Mouse (Mus musculus) hindbrain, embryonic 10.5 days (tissue): Measurements from ENCODE around the gene Ppp1r12c. TPM values are rescaled to one million over a fixed set of nuclear protein-coding genes. Genes with fewer than 3 reads are reported as not detected.

Experiments used
- DNase-seq: peaks from one replicate; pipeline ENCODE4 v3.0.0-alpha.2; 2017; ENCODE audit warnings: low spot score
- H3K27ac ChIP-seq: fragments of 300-500 bp; sonication (generic); 2 replicates; pipeline ENCODE4 v1.5.1; 2016; ENCODE audit warnings: mild to moderate bottlenecking, moderate library complexity
- H3K27me3 ChIP-seq: fragments of 300-500 bp; sonication (generic); 2 replicates; pipeline ENCODE4 v1.6.1; 2016; ENCODE audit warnings: mild to moderate bottlenecking; ENCODE audit not compliant: poor library complexity, insufficient read depth, severe bottlenecking
- H3K36me3 ChIP-seq: fragments of 300-500 bp; sonication (generic); 2 replicates; pipeline ENCODE4 v1.6.1; 2016; ENCODE audit warnings: mild to moderate bottlenecking, moderate library complexity
- H3K4me1 ChIP-seq: fragments of 300-500 bp; sonication (generic); replicated peaks from 2 replicates; pipeline ENCODE4 v1.6.1; 2016; ENCODE audit warnings: mild to moderate bottlenecking
- H3K4me3 ChIP-seq: fragments of 300-500 bp; sonication (generic); 2 replicates; pipeline ENCODE4 v1.5.1; 2016; ENCODE audit warnings: mild to moderate bottlenecking, moderate library complexity
- H3K9me3 ChIP-seq: fragments of 300-500 bp; sonication (generic); 2 replicates; pipeline ENCODE4 v1.6.1; 2016; ENCODE audit warnings: mild to moderate bottlenecking, moderate library complexity
- WGBS: fragments of 180-500 bp; shearing (Covaris S2); methylation state at CpG from one replicate; pipeline ENCODE4 v1.1.7; 2016; 5-methylcytosine and 5-hydroxymethylcytosine counted together
- polyA plus RNA-seq: library from polyadenylated mRNA; unstranded; fragments of >200 nt; fragmentation: Nextera tagmentation; extraction: Ambion mirVana; gene quantifications from 2 replicates; pipeline ENCODE4 v1.2.1, GENCODE M21; 2016

The Ppp1r12c gene
- polyA plus RNA-seq, 1 experiment from 2014 or later, result 45.8 TPM

DNA sequence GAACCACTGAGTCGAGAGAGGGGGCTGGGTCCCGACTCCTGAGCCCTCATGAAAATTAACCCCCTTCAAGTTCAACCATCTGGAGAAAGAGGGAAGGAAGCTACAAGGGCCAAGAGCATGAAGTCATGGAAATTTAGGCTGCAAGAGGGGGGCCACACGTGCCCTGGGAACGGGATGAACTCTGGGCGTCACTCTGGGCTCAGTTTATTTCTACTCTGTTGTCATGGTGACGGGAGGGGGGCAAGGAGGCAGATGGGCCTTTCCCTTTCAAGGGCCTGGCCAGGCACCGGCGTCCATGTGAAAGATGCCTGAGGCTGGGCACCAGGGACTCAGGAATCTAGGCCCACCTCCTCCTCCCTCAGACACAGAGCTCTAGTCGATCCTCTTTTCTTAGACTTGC lies 3.2 kb downstream of the Ppp1r12c start:
- H3K4me3 ChIP-seq, result peak overlapping the region; percentile 21
- H3K27me3 ChIP-seq, result no peaks in the 10 kb centered on the region
- no peaks in the 10 kb centered on the region for H3K9me3 ChIP-seq
- peak; percentile 67 for DNase-seq
- H3K36me3 ChIP-seq, result peaks cover 52% of the 10 kb centered on the region
- peak overlapping the region; percentile 40; the same call in 1 of the 2 replicates for H3K27ac ChIP-seq
- WGBS, result 31% methylated on average over 9 of the region's 9 CpGs
- H3K4me1 ChIP-seq, result peaks cover 45% of the 10 kb centered on the region

DNA sequence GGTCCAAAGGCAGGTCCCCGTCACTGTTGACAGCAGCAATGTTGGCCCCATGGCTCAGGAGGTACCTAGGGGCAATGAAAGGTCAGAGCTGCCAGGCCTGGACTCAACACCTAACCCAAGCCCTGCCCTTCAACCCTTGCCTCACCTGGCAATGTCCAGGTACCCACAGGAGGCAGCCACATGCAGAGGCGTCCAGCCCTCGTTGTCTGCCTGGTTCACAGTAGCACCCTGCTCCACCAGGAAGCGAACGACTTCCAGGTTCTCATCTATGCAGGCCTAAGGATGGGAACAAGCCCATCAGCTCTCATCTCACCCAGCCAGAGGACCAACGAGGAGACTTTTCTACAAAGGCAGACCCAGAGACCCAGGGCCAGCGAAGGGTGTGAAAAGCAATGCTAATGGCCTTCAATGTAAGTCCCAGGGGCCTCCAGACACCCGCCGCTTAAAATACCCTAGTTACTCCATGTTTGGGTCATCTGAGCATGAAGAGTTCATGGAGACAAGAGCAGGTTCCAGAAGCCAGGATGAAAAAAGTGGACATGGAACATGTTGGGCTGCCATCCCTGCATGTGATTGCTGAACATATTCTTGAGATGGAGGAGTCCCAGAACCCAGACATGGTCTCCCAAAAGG lies 4.1 kb downstream of the Ppp1r12c start:
- Histone ChIP-seq H3K36me3 (peaks cover 61% of the 10 kb centered on the region), H3K27ac (no peak overlapping the region), H3K4me1 (peaks cover 41% of the 10 kb centered on the region), H3K4me3 (no peak overlapping the region), H3K27me3 (no peaks in the 10 kb centered on the region), H3K9me3 (no peaks in the 10 kb centered on the region)
- DNase-seq, result no peak
- WGBS, result 93% methylated on average over 9 of the region's 9 CpGs

DNA sequence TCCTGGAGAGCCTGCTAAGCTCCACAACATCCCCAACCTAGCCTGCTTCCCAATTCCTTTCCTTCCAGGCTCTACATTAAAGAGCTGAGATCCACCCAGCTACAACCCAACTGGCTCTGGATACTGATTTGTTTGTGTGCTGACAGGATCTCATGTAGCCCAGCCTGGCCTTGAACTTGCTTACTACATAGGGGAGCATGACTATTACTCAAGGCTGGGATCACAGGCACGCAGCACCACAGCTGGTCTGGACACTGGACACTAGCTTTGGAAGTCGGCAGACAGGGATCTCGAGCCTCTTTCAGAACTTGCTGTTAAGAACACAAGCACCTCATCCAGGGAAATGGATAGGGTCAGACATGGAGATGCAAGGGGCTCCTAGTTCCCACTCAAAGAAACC lies 5.0 kb downstream of the Ppp1r12c start:
- H3K27me3 ChIP-seq, result no peaks in the 10 kb centered on the region
- WGBS, result 96% methylated on average over 3 of the region's 3 CpGs
- no peaks in the 10 kb centered on the region for H3K9me3 ChIP-seq
- DNase-seq, result no peak
- H3K4me1 ChIP-seq, result peaks cover 40% of the 10 kb centered on the region
- no peak overlapping the region for H3K4me3 ChIP-seq
- peaks cover 70% of the 10 kb centered on the region for H3K36me3 ChIP-seq
- no peak overlapping the region for H3K27ac ChIP-seq

DNA sequence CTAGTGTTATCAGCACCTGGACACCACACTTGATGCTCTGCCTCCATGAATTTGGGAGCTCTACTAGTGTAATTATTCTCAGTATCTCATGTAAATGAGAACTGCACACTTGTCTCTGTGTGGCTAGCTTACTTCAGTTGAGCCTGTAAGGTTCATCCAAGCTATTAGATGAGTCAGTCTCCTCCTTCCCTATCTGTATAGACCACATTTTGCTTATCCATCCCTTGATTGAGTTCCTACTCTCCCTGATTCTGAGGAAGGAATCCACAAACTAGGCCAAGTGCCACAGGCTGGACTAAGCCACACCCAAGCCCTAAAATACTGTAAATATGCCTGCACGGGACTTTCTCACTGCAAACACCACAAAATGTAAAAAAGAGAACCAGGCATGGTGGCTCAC lies 7.5 kb downstream of the Ppp1r12c start:
- no peaks in the 10 kb centered on the region for H3K27me3 ChIP-seq
- 85% methylated on average over 1 of the region's 1 CpGs for WGBS
- H3K27ac ChIP-seq, result no peak overlapping the region
- no peak for DNase-seq
- peaks cover 90% of the 10 kb centered on the region for H3K36me3 ChIP-seq
- no peak overlapping the region for H3K4me3 ChIP-seq
- peaks cover 21% of the 10 kb centered on the region for H3K4me1 ChIP-seq
- H3K9me3 ChIP-seq, result no peaks in the 10 kb centered on the region

- WGBS, result 94% methylated on average over 13 of the region's 13 CpGs
- Histone ChIP-seq H3K9me3 (no peaks in the 10 kb centered on the region), H3K27ac (no peak overlapping the region), H3K4me3 (no peak overlapping the region), H3K27me3 (no peaks in the 10 kb centered on the region), H3K4me1 (peaks cover 6% of the 10 kb centered on the region), H3K36me3 (peaks cover 99% of the 10 kb centered on the region)
- DNase-seq, result no peak
These were observed 8.9 kb downstream of the Ppp1r12c start for GRCm38 (mm10) chr7:4492284-4493224.

DNA sequence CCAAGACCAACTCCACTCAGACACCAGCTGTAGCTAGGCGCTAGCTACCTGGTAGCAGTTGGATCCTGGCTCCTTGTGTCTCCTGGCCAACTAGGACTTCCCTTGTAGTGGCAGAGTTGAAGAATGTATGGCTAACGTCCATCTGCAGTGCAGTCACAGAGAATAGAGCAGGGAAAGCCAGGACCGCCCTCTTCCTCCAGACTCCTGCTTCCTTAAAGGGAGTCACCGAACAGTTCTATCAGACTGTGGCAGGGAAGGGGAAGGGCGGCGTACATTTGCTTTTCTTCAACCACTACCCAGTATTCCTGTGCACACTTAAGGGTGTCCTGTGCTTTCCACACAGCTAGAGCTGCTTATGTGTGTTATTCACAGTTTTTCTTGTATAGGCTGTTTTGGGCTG lies 10.2 kb downstream of the Ppp1r12c start:
- Histone ChIP-seq H3K9me3 (no peaks in the 10 kb centered on the region), H3K4me3 (no peak overlapping the region), H3K27ac (no peak overlapping the region), H3K4me1 (no peaks in the 10 kb centered on the region), H3K27me3 (no peaks in the 10 kb centered on the region), H3K36me3 (peaks cover 99% of the 10 kb centered on the region)
- 90% methylated on average over 6 of the region's 6 CpGs for WGBS
- DNase-seq, result no peak

- H3K27ac ChIP-seq, result no peak overlapping the region
- H3K36me3 ChIP-seq, result peaks cover 66% of the 10 kb centered on the region
- DNase-seq, result no peak
- H3K4me1 ChIP-seq, result peaks cover 25% of the 10 kb centered on the region
- 88% methylated on average over 12 of the region's 12 CpGs for WGBS
- H3K27me3 ChIP-seq, result peaks cover 2% of the 10 kb centered on the region; the same call in 1 of the 2 replicates
- no peaks in the 10 kb centered on the region for H3K9me3 ChIP-seq
- no peak overlapping the region for H3K4me3 ChIP-seq
These were observed 19.2 kb downstream of the Ppp1r12c start for GRCm38 (mm10) chr7:4482281-4482680.

DNA sequence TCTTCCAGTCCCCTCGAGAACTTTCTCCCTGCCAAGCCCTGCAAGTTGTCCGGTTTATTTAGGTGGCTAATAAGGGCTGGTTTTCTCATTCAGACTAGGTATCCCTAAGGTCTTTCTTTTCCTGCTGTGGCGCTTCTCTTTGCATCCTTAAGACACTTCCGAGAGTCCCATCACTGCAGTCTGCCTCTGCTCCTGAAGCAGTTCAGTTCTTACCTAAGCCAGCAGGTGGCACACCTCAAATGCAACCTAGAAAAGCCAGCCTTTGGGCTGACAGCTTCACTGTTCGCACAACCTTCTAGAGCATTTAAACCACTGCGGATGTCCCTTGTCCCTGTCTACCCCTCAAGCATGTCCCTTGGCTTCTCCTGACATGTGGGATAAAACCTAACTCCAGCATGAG lies 21.8 kb downstream of the Ppp1r12c start:
- H3K27ac ChIP-seq, result no peak overlapping the region
- DNase-seq, result peak; percentile 50
- WGBS, result 24% methylated on average over 6 of the region's 6 CpGs
- peaks cover 26% of the 10 kb centered on the region for H3K4me1 ChIP-seq
- H3K9me3 ChIP-seq, result 0 out of 2 replicates have a peak, but pooled peaks cover 3% of the 10 kb centered on the region
- H3K27me3 ChIP-seq, result peaks cover 26% of the 10 kb centered on the region
- peaks cover 40% of the 10 kb centered on the region for H3K36me3 ChIP-seq
- H3K4me3 ChIP-seq, result peak overlapping the region; percentile 66; the same call in 1 of the 2 replicates

GRCm38 (mm10) chr7:4478796-4479291 lies 22.6 kb downstream of the Ppp1r12c start:
- DNase-seq, result no peak
- 3% methylated on average over 16 of the region's 16 CpGs for WGBS
- H3K4me1 ChIP-seq, result peaks cover 31% of the 10 kb centered on the region
- H3K36me3 ChIP-seq, result peaks cover 32% of the 10 kb centered on the region
- H3K27me3 ChIP-seq, result peaks cover 34% of the 10 kb centered on the region
- H3K4me3 ChIP-seq, result peak overlapping the region; percentile 66
- peak overlapping the region; percentile 93 for H3K27ac ChIP-seq
- H3K9me3 ChIP-seq, result 0 out of 2 replicates have a peak, but pooled peaks cover 6% of the 10 kb centered on the region

DNA sequence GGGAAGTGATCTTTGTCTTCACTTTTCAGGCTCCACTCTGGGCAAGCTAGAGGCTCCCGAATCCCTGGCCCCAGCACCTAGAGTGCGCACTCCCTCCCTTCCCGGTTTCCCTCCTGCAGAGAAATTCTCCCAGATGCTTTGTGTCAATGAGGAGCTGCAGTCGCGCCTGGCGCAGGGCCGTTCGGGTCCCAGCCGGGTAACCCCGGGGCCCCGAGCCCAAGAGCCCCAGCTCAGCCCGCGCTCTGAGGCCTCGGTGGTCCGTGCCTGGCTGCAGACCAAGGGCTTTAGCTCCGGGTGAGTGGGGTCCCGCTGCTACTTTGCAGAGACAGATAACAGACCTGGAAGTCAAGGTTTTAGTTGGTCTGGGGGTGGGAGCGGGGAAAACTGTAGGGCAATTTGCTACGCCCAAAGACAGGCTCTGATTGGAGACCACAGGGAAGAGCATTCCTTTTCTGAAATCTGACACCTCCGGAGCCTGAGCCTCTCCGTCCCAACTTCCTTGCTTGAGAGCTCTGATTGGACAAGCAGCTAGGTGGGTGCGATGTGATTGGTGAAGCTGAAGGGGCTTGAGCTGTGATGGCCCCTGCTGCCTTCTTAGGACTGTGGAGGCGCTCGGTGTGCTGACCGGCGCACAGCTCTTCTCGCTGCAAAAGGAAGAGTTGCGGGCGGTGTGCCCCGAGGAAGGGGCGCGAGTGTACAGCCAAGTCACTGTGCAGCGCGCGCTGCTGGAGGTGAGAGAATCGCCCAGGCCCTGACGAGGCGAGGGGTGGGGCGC lies 23.3 kb downstream of the Ppp1r12c start:
- H3K4me3 ChIP-seq, result peak overlapping the region; percentile 66
- H3K36me3 ChIP-seq, result peaks cover 25% of the 10 kb centered on the region
- peaks cover 32% of the 10 kb centered on the region for H3K4me1 ChIP-seq
- H3K9me3 ChIP-seq, result peaks cover 8% of the 10 kb centered on the region; the same call in 1 of the 2 replicates
- peak; percentile 90 for DNase-seq
- peaks cover 41% of the 10 kb centered on the region for H3K27me3 ChIP-seq
- WGBS, result under 1% methylated on average over 39 of the region's 39 CpGs
- peak overlapping the region; percentile 93 for H3K27ac ChIP-seq

DNA sequence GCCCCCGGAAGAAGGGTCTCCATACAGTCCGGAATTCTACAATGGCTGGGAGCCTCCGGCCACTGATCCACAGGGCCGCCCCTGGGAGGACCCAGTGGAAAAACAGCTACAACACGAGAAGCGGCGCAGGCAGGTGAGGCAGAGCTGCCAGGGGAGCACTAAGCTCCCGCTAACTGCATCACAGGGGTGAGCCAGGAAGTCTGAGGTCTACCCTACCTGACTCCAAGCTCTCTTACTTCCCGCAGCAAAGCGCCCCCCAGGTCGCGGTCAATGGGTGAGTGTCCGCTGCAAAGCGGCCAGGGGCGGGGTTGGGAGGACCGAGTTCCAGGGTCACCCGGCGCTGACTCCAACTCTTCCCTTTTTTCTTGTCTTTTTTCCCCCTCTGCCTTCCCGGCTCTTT lies 27.5 kb downstream of the Ppp1r12c start:
- no peak overlapping the region for H3K27ac ChIP-seq
- H3K9me3 ChIP-seq, result peaks cover 9% of the 10 kb centered on the region; the same call in 1 of the 2 replicates
- H3K36me3 ChIP-seq, result no peaks in the 10 kb centered on the region
- 10% methylated on average over 19 of the region's 19 CpGs for WGBS
- H3K4me3 ChIP-seq, result 0 out of 2 replicates have a peak overlapping the region, but pooled peaks have one; percentile 18
- H3K27me3 ChIP-seq, result peaks cover 83% of the 10 kb centered on the region
- peaks cover 36% of the 10 kb centered on the region for H3K4me1 ChIP-seq
- no peak for DNase-seq

DNA sequence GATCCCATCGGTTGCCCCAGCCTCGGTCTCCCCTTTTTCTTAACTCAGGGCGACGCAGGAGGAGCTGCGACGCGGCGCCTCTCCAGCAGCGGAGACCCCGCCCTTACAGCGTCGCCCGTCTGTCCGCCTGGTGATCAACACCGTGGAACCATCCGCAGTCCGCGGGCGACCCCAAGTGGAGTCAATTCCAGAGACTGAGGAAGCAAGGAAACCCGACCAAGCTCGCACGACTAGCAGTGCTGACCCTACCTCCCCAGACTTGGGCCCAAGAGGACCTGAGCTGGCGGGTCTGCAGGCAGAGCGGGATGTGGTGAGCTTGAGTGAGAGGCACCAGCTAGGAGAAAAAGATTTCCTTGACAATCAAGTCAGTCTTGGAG lies 30.3 kb downstream of the Ppp1r12c start:
- WGBS, result under 1% methylated on average over 24 of the region's 24 CpGs
- Histone ChIP-seq H3K27ac (no peak overlapping the region; the same call in 1 of the 2 replicates), H3K36me3 (no peaks in the 10 kb centered on the region), H3K27me3 (peaks cover 78% of the 10 kb centered on the region), H3K4me3 (peak overlapping the region; percentile 51), H3K9me3 (peaks cover 6% of the 10 kb centered on the region; the same call in 1 of the 2 replicates), H3K4me1 (peaks cover 20% of the 10 kb centered on the region)
- peak; percentile 83 for DNase-seq
